Mouse (Mus musculus): ENCODE measurements around the gene Spryd4.

- TF ChIP-seq CTCF (IDR thresholded peaks at IDR 0.05; ENCODE audit: insufficient read depth, low read depth, low read length) (no peak), POLR2A (IDR thresholded peaks at IDR 0.05; ENCODE audit: insufficient read depth, low read depth, low read length) (no peak)
These were observed 19.5 kb upstream of the Spryd4 start for GRCm38 (mm10) chr10:128231146-128231545.
